Mouse (Mus musculus) liver, postnatal 0 days (tissue): Measurements from ENCODE around the gene Mroh7.

ENCODE experiments used
- CTCF ChIP-seq: sonication (generic); IDR thresholded peaks from 2 replicates; pipeline ENCODE4 v1.5.1; 2016; ENCODE audit warnings: antibody characterized with exemption, low read depth
- EP300 ChIP-seq: IDR thresholded peaks from 2 replicates; pipeline ENCODE4 v1.6.1; 2016; ENCODE audit warnings: antibody characterized with exemption, low read depth, mild to moderate bottlenecking

GRCm38 (mm10) chr4:106713622-106714021 lies 17.1 kb downstream of the Mroh7 start:
- TF ChIP-seq CTCF (no peak), EP300 (no peak)
